Mouse (Mus musculus) spleen, postnatal 36 days (tissue): ENCODE data around the gene Coil.

Experiments used
- DNase-seq, 2 experiments: peaks; one replicate each; pipeline ENCODE4 v3.0.0; 2022; ENCODE audit warnings: low spot score in 2 of 2, mixed read lengths in 1 of 2

The Coil gene

GRCm38 (mm10) chr11:89003726-89004125 is 33.7 kb downstream of the Coil start:
- no peak for DNase-seq

DNA sequence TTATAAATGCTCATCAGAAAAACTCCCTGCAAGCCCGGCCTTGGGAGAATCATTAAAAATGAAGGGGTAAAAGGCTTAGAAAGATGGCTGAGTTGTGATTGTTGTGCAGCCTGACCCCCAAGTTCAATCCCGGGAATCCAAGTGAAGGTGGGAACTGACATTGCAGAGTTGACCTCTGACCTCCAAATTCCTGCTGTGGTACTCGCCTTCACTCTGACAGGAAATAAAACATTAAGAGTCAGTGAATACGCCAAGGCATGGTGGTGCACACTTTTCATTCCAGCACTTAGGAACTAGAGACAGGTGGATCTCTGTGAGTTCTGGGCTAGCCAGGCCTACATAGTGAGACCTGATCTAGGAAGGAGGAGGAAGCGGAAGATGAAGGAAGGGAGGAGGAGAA is 35.4 kb downstream of the Coil start:
- no peak for DNase-seq

- no peak for DNase-seq
Measured at GRCm38 (mm10) chr11:89006404-89006803, 36.4 kb downstream of the Coil start.

DNA sequence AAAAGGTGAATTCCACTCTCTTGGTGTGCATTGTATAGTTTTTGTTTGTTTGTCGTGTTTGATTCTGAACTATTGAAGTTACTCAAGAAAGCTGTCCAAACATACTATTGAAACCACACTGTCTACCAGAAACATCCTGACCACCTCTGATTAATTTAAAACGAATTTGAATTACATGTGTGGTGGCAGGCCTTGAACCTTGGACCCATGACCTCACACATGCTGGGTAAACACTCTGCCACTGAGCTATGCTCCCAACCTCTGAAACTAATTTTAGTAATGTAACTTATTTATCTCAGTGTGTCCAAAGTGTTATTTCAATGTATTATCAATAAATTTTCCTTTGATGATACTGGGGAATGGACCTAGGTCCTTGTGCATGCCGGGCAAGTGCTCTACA is 37.5 kb downstream of the Coil start:
- no peak for DNase-seq

DNA sequence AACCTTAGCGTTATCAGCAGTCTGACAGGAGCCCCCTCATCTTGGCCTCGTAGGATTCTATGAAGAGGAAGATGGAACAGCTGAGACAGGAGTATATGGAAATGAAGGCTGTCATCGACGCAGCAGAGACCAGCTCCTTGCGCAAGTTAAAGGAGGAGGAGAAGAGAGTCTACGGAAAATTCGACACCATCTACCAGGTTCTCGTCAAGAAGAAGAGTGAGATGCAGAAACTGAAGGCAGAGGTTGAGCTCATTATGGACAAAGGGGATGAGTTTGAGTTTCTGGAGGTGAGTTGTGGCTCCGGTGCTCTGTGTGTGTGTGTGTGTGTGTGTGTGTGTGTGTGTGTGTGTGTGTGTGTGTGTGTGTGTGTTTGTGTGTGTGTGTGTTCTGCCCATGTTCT is 39.0 kb downstream of the Coil start:
- DNase-seq, result no peak

GRCm38 (mm10) chr11:89009496-89009895 is 39.4 kb downstream of the Coil start:
- no peak for DNase-seq

DNA sequence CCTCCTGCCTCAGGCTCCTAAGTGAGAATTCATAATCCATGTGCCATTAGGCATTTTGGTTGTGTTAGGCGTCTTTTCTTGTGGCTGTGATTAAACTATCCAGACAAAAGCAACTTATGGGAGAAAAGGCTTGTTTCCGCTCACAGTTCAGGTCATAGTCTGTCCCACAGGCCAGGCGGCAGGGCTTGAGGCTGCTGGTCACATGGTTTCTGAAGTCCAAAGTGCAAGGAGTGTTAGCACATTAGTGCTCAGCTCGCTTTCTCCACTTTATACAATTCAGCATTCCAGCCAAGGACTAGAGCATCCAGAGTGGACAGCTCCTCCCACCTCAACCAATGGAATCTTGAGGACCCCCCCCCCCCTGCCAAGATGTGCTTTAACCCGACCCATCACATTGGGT is 42.2 kb downstream of the Coil start:
- DNase-seq, result no peak

DNA sequence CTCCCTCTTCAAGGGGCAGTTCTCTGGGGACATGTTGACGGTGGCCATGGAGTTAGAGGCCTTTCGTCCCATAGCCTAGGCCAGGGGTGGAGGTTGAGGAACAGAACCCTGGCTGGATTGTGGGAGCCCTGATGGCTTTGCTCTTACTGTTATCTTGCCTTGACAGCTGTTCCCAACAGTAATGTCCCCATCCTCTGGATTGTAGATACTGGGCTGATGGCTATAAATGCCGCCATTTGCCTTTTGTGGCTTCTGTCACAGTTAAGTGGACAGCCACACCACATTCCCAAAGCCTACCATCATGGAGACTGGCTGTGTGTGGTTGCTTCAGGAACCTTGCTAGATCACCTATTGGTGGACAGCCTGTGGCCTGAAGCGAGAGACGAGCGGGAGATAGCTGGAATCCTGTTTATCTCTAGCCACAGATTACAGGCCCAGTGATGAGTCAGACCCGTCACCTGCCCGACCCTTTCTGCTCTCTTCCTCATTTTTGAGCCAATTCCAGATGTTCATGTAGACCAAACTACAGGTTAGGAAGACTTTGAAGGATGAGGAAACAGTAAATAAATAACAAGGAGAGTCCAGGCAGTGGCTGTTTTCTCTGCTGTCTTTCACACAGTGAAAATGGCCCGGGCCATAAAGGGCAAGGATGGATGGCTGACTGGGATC is 47.6 kb downstream of the Coil start:
- DNase-seq, result no peak

DNA sequence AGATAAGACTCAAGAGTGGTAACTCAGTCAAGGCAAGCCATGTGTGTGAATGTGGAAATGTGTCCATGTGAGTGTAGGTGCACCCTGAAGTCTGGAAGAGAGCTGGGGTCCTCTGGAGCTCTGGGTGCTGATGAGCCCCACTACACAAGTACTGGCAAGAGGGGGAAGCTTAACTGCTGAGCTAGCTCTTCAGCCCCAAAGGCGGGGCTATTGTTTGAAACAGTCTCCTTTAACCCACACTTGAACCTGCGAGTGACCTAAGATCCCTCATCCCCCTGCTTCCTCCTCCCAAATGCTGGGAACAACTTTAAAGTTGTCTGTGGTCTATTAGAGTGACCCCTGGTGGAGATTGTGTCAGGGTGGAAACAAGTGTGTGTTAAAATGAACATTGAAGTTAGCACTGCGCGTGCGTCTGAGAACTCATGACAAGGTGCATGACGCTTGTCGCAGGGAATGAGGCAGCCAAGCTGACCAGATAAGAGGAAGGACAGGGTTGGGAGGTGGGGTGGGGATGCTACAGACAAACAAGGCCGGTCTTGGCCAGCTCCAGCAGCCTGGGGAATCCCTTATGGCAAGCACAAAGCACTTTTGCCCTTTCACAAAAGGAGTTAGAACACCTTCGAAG is 50.7 kb downstream of the Coil start:
- DNase-seq, result no peak

DNA sequence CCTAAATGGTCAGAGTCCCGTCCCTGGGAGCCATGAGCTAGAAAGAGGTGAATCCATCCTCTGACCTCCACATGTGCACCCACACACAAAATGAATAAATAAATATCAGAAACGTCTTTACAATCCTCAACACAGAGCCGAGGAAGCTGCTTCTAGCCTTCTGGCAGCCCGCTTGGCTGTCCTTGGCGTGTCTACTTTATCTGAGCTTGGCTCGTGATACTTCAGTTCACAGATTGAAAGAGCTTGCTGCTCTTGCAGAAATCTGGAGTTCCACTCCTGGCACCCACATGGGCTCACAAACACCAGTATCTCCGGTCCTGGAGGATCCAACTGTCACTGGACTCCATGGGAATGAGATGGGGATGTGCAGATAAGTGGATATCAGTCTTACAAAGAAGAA is 51.6 kb downstream of the Coil start:
- DNase-seq, result no peak

GRCm38 (mm10) chr11:89022120-89022731 is 52.2 kb downstream of the Coil start:
- DNase-seq, result peak in 1 of 2 experiments; percentile 37

DNA sequence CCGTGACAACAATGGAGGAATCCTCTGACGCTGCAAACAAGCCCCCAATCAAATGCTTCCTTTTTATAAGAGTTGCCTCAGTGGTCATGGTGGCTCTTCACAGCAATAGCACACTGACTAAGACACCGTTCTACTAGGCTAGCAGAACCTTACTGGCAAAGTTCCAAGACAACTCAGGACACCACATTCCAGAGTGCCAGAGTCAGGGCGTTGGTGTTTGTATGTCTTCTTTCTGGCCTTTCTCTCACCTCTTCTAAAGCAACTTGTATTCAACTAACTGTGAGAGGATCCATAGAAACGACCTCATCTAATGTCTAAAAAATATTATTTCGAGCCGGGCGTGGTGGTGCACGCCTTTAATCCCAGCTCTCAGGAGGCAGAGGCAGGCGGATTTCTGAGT is 53.4 kb downstream of the Coil start:
- no peak for DNase-seq

GRCm38 (mm10) chr11:89024181-89024881 is 54.3 kb downstream of the Coil start:
- DNase-seq, result peak; percentile 84 to 88

DNA sequence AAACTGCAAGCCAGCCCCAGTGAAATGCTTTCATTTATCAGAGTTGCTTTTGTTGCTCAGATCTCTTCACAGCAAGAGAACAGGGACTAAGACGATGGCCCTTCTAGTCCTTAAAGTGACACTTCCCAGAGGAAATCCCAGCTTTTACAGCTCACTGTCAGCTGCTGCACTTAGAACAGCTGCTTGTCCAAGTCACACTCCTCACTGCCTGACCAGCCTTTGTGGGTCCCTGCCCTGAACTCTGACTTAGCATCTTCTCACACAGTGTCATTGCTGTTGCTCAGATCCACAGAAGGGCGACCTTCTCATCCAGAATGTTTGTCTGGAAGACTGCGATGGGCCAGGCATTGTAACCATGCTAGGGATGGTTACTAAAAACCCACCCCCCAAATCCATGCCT is 55.6 kb downstream of the Coil start:
- DNase-seq, result no peak

GRCm38 (mm10) chr11:89026117-89026516 is 56.1 kb downstream of the Coil start:
- no peak for DNase-seq

- peak; percentile 82 to 86 for DNase-seq
Measured at GRCm38 (mm10) chr11:89027955-89028361, 57.9 kb downstream of the Coil start.

DNA sequence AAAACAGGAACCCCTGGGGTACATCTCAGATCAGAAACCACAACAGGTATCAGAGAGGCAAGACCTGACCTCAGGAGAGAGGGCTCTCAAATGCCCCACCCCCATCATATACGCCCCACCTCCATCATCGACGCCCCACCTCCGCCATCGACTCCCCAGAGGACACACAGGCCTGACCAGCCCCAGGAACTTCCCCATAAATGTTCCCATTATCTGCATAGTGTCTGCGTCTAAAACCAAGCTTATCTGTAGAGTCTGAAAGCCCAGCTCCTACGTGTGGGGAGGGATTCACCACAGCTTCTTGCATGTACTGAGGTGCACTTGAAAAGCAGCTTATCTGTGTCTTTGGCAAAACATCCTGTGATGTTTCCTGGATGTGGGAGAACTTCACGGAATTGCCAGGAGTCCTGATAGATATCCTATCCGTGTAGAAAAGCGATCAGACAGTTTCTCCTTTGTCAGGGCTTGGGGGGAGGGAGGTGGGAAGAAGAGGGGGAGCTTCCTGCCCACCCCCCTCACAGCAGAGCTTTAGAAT is 58.9 kb downstream of the Coil start:
- peak; percentile 91 to 92 for DNase-seq

DNA sequence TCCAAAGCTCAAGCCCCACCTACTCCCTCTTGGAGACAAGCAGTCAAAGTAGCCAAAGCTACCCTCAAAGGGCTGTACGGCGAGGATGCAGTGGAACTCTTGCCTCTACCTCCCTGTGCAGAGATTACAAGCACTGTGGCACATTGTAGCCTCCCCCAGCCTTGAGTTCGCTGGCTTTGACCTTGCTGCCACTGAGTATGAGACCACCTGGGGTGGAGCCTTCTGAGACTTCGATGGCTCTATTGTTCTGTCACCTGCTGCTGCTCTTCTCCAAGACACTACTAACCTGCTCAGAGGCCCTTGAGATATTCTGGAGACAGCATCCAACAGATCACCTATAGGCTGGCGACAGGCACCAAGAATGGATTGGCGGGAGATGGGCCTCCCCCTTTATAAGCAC is 60.5 kb downstream of the Coil start:
- DNase-seq, result no peak

DNA sequence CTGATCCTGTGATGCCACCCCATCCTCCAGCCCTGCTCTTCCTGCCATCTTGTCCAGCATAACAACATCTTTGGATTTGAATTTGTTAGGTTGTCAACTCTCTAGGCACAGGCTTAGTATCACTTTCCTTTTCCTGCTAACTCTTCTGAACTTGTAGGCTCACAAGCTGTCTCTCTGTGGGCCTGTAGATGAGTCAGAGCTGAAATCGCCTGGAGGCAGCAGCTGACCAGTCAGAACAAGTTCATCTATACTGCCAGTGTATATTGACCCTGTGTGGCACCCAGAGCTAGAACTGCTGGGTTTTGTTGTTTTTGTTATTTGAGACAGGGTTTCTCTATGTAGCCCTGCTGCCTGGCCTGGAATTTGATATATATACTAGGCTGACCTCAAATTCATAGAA is 61.1 kb downstream of the Coil start:
- no peak for DNase-seq

GRCm38 (mm10) chr11:89034592-89034991 is 64.5 kb downstream of the Coil start:
- no peak for DNase-seq

- DNase-seq, result no peak
Measured at GRCm38 (mm10) chr11:89035552-89035951, 65.5 kb downstream of the Coil start.

DNA sequence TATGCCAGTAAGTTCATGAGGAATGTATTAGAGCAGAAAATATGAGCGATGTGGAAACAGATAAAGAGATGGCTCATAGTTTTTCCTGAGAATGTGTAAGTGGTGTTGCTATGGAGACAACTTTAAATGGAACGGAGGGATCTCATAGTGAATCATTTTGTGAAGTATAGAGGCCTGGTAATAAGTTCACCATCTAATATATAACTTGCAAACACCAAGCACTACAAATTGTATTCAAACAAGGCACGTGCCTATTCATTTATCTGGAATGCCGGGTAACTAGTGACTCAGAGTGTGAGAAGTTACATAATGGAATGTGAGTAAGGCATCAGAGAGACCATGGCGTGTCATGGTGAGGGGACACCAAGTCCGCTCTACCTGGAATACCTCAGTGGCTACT is 68.4 kb downstream of the Coil start:
- DNase-seq, result no peak
